Mouse (Mus musculus): Measurements from ENCODE around the gene Dab2ip.
A peak's percentile ranks its signal among the peaks of the same experiment; 100 is the strongest.

The Dab2ip gene

DNA sequence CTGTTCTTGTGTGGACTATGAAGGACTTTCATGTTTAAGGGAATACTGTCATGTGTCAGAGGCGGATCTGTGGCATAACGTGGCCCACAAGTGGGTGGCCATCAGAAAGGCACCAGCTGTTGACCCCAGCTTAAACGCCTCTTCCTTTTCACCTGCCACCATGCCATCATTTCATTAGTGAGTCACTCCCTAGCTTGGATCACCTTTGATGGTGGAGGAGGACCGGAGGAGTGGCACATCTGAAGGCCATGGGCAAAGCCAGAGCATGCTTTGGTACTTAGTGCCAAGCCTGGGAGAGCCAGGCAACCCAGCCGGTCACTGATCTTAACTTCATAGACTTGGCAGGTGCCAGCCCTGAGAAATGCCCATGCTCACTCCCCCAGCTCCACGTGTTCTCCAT lies 96.7 kb downstream of the Dab2ip start:
- no peak for DNase-seq (ENCODE audit: low spot score)

DNA sequence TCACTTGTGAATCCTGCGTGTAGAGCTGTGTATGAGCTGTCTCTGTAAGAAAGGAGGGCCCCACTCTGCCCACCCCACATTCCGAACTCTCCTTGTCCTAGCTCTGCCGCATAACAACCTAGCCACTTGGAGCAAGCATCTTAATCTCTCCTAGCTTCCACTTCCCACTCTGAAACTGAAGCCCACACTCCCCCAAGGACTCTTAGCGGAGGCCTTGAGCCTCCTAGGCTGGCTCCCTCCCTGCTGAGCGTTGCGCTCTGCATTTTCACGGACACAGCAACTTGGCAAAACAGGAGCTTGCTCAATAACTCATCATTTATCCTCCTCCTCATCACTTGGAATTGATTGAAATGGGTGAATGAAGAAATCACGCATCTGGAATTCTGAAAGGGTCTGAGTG lies 97.9 kb downstream of the Dab2ip start:
- DNase-seq (ENCODE audit: low spot score): no peak

DNA sequence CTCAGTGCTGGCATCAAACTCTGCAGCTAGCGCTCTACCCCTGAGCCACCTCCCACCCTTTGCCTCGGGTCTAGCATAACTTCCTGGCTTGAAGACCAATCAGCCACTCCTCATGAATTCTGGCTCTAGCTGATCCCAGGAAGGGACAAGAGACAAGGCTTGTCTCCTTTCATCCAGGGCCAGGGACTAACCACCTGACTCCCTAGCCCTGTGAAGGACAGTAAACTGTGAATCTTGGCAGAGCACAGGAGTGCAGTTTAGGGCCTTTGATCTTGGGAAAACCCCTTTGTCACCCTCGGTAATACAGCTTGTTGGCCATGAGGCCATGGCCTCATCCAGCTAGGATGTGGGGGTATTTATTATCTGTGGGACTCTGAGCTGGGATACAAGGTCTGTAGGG lies 100.2 kb downstream of the Dab2ip start:
- DNase-seq (ENCODE audit: low spot score): no peak

DNA sequence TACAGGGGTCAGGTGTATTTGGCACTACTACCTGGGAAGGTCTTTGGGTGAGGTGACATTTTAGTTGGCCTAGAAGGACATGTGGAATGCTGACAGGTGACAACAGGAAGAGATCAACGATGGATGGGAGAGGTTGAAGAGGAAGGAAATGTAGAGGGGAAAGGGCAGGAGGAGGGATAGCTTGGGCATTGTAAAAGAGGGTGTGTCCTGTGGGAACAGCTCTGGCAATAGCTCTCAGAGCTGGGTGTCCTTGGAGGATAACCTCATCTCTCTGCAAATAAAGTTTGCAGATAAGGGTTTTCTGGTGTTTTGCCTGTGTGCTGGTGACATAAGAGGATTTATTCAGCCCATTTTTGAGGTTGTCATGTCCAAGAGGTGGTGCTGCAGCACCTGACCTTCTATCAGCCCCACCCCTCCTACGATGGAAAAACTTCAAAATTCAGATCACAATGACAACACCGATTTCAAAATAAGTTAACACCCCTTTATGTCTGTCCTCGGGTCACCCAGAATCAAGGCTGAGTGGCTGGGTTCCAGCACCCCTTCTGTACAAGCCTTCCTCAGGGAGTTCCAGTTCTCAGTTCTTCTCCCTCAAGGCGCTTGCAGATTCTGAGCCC lies 101.6 kb downstream of the Dab2ip start:
- DNase-seq (ENCODE audit: low spot score): no peak

DNA sequence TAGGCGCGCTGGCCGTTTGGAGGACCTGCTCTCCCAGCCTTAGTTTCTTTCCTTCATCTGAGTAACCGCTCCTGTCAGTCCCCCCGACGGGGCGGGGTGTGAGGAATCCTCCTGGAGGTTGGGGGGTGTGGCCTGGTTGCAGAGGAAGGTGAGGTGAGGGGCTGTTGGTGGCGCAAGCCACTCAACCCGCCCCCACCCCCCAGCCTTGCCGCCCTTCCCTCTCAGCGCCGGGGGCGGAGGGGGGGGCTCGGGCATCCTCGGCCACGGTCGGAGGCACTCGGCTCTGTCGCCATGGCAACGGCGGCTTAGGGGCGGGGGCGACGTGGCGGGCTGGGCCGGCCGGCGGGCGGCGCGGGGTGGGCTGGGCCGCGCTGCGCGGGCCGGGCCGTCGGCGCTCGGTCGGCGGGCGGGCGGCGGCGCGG lies 102.9 kb downstream of the Dab2ip start:
- peak; percentile 94 for DNase-seq (ENCODE audit: low spot score)

DNA sequence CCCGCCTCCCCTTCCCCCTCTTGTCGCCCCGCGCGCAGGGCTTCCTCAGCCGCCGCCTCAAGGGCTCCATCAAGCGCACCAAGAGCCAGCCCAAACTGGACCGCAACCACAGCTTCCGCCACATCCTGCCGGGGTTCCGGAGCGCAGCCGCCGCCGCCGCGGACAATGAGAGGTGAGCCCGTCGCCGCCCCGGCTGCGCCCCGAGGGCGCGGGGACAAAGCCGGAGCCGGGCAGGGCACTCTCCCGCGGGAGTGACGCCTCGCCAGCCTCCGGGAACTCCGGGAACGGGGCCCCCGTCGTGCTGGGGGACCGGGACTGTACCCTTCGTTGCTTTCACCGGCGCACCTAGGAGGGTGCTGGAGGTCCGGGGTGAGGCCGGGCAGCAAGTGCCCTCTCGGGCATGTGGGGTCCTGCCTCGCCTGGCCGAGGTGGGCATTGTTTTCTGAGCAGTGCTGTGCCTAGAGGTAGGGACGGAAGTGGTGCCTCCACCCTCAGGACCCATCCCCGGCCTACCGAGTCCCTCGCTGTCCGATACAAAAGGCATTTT lies 103.5 kb downstream of the Dab2ip start:
- peak; percentile 73 for DNase-seq (ENCODE audit: low spot score)

DNA sequence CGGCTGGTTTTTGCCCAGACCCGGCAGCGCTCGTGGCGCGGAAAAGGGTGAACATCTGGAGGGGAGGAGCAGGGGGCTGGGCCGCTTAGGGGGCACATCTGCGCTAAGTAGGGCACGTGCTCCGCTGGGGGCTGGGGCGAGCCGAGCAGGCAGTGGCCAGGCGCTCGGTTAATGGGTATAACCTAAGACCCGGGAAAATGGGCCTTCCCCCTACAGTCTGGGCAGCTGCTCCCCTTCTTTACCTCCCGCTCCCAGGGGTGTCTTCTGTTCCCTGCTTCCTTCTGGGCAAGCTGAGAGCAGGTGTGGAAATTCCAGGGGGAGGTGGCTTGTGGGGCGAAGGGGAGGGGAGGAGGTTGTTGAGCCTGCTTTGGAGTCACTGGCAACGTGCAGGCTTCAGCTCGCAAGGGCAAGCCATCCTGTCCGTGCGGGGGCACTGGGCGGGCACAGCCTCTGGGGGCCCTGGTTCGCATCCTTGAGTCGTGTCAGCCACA lies 104.0 kb downstream of the Dab2ip start:
- peak; percentile 66 for DNase-seq (ENCODE audit: low spot score)

DNA sequence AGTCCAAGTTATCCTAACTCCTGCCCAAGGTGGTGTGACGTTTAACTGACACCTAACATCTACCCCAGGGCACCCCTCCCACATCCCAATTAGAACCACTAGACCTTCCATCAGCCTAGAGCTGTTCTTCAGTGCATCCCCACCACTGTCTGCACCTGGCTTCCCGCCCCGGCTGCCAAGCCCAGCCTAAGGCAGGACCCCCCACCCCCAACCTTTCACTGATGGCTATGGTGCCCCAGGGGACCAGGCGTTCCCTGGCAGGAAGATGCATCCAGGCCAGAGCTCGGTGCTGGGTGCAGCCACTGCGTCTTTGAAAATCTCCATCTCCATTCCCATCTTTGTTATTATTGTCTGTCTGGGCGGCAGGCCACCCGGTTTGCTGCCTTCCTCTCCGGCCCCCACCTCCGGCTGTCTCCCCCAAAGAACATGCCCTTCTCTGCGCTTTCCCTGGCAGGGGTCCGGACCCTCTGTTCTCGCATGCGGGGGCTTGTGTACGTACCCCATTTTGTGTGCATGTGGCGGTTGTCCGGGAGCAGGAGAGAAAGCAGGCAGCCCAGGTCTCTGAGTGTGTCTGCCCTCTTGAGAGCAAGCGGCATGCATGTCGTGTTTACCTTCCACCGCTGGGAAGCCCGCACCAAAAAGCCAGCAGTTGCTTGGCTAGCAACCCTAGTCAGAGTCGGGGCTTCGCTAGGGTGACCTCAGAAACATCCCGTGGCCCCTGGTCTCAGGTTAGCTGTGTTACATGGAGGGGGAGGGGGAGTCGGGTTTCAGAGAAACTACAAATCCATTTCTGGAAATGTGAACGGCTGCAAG lies 104.9 kb downstream of the Dab2ip start:
- peak; percentile 52 for DNase-seq (ENCODE audit: low spot score)

DNA sequence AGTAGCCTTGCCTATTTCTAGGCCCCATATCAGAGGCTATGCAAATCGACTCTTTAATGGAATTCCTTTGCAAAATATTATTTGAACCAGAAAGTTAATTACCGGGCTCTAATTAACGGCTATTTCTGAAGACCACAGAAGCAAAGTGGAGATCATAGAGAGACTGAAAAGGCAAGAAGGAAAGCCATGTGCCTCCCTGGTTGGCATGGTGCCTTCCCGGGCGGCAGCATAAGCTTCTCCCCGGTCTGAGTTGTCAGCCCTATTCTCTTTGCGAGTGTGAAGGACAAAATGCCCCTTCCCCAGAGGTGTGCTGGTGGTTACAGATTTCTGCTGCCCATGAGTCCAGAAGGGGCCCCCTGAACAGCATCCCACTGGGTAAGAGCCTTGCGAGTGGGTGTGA lies 109.7 kb downstream of the Dab2ip start:
- DNase-seq (ENCODE audit: low spot score): no peak

DNA sequence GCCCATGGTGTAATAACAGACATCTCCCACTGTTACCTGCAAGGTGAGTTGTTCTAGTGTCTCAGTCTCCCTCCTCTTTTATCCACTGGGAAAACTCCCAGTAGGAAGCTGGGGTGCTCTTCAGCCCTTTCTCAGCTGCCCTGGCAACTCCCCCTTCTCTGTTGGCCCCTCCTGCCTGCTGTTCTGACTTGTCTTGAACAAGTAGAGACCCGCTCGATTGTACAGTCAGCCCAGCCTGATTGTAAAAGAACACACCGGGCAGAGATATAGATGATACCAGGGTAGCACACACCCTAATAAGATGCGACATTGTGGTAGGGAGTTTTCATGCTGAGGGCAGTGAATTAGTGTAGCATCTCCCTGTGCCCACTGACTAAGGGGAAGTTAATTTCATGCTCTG lies 111.2 kb downstream of the Dab2ip start:
- DNase-seq (ENCODE audit: low spot score): no peak

DNA sequence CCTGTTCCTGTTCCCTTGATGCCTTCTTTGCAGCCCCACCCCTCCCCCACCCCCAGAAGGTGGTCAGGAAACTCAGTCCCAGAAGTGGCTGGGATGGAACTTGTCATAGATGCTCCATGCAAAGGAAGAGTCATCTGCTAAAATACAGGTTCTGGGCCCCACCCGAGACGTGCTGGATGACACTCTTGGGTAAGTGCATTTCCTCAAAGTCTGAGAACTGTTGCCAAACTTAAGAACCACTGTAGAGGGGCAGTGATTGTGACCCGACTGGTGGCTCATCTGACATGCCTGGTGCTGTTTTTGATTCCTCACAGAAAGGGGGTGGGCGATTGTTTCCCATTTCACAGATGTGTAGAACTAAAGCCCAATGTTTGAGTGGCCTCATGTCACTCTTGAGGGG lies 111.7 kb downstream of the Dab2ip start:
- no peak for DNase-seq (ENCODE audit: low spot score)

DNA sequence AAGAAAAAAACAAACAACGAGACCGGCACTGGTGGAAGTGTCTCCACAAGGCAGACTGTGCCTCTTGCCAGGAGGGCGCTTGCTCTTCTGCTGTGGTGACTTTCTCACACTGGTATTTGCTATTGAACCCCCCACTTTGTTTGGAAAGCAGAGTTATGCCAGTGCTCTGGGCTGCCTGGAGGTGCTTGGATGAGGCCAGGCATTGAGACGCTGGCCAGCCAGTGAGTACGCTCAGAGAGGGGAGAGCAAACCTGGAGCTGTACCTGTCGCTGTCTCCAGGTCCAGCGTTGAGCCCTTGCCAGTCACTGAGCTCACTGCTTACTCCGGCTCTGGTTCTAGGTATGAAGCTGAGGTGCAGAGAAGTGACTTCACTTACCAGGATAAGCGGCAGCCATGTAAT lies 112.2 kb downstream of the Dab2ip start:
- no peak for DNase-seq (ENCODE audit: low spot score)

DNA sequence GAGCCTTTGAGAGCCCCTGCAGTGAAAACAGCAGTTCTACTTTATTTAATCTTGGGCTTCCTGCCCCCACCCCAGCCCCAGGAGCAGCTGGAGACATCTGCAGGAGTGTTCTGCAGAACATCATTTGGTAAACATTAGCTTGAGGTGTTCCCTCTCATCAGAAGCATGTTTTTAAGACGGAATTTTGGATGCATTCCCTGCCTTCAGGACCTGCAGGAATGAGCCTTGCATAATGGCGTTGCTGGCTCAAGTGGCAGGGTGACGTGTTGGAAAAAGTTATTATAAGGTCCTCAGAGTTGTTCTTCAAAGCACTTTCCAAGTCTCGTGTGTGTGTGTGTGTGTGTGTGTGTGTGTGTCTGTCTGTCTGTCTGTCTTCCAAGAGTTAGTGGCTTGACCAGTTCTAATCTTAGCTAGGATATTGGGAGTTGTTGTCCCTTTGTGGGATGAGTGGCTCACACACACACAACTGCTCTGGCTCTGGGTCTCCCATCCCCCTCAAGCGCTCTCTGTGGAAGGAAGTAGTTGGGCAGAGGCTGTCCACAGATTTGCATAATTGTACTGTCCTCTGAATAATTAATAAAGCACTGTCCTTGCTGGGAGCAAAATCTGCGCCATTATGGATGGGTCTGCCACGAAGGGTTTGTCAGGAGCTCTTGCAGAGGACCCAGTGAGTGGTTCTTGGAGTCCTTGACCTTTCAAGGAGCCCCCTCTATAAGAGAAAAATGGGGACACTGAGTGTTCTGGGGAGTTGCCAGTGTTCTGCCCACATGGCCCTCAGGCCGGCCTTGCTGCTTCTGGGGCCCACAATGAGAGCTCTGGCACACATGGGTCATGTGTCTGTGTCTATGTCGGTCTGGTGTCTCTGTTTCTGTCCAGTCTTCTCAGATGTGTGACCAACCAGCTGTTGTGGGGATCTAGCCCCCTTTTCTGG lies 114.2 kb downstream of the Dab2ip start:
- DNase-seq (ENCODE audit: low spot score): peak; percentile 59

DNA sequence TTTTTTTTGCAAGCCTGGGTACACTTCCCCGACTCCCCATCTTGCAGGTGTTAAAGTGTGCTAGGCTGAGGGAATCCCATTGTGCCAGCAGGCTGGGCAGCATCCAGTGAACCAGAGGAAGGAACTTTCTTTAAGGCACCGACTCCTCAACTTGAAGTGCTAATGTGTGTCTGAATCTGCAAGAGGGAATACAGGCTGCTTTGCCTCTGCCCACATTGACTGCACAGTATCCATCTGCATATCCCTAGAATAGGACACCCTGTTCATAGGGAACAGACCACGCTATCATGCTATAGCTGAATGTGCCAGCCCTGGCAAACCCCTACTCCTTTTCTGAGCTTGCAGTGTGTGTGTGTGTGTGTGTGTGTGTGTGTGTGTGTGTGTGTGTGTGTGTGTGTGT lies 115.1 kb downstream of the Dab2ip start:
- no peak for DNase-seq (ENCODE audit: low spot score)

DNA sequence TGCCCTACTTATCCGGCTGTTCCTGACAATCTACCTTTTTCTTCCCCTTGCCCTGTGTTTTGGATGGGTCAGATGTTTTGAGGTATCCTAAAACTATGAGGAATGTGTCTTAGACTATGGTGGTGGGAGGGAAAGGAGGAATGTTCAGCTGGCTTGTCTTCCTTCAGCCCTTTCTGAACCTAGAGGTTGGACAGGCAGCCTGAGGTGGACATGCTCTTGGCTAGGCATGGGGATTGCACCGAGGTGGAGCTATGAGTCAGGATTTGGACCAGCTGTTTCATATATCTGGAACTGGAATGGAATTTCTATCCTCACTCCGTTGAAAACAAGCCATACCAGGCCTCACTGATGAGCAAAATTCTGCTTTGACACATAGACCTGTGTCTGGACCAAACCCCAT lies 115.9 kb downstream of the Dab2ip start:
- DNase-seq (ENCODE audit: low spot score): no peak

DNA sequence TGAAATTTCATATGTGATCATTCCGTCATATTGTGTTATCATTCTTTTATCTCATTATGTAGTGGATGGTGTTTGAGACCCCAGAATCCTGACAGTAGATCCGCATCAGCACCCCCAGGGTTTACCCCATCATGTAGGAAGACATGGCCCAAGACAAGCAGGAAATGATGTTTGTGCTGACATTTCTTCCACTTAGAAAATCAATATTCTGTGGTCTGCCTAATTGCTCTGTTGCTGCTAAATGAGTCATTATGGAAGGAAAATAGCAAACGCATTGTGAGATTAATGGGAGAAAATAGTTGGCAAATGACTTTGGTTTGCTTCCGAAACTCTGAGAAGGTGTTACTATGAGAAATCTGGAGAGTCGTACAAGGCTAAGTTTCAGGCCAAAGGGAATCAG lies 116.4 kb downstream of the Dab2ip start:
- no peak for DNase-seq (ENCODE audit: low spot score)

DNA sequence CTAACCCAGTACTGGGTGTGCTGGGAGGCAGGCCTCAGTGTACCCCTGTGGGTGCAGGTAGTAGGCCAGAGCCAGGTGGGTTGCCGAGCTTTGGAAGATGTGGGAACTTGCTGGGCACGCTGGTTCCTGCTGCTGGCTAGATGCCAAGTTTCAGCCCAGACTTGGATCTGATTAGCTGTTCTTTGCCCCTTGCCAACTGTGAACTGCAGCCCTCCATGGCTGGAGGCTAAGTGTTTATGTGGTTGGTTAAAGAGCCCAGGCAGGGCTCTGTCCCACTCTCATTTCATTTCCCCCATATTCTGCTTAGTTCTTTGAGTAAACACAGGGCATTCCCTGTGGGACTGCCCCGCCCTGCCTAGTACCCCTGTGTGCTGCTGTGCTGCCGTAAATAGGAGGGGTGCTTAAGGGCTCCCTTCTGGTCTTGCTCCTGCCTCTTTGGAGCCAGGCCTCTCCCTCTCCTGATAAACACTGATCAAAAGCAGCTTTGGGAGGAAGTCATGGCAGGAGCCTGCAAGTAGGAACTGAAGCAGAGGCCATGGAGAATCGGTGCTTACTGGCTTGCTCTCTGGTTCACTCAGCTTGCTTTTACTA lies 118.1 kb downstream of the Dab2ip start:
- peak; percentile 58 for DNase-seq (ENCODE audit: low spot score)

DNA sequence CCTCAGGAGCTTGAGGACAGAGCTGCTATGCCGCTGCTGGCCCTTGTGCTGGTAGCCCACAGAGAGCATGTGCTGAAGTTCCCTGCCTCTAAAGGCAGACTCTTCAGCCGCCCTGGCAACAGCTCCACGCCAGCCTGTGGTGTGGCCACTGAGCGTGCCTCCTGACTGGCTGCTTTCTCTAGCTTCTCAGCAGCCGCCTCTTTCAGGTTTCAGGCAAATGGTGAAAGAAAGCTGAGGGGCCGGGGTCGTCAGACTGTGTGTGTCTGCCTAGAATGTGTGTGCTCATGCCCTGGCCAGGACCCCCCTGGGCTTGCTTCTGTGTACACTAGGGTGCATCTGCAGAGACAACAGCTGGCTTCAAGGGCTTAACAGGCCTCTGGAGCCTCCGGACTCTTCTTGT lies 119.8 kb downstream of the Dab2ip start:
- DNase-seq (ENCODE audit: low spot score): peak; percentile 56

DNA sequence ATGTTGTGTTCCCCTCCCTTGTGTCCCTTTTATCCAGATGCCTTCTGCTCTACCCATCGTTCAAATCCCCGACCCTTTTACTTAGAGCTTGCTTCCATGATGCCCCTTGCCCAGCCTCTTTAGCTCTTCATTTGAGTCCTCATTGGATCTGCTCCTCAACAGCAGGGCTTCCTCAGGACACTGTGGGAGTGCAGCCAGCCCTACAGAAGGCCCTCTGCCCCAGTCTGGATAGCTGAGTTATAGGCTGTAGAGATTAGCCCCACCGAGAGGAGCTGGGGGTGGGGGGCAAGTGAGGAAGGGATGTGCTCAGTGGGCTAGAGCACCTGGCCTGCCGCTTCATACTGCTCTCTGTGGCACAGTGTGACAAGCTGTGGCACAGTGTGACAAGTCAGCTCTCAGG lies 120.4 kb downstream of the Dab2ip start:
- DNase-seq (ENCODE audit: low spot score): no peak

DNA sequence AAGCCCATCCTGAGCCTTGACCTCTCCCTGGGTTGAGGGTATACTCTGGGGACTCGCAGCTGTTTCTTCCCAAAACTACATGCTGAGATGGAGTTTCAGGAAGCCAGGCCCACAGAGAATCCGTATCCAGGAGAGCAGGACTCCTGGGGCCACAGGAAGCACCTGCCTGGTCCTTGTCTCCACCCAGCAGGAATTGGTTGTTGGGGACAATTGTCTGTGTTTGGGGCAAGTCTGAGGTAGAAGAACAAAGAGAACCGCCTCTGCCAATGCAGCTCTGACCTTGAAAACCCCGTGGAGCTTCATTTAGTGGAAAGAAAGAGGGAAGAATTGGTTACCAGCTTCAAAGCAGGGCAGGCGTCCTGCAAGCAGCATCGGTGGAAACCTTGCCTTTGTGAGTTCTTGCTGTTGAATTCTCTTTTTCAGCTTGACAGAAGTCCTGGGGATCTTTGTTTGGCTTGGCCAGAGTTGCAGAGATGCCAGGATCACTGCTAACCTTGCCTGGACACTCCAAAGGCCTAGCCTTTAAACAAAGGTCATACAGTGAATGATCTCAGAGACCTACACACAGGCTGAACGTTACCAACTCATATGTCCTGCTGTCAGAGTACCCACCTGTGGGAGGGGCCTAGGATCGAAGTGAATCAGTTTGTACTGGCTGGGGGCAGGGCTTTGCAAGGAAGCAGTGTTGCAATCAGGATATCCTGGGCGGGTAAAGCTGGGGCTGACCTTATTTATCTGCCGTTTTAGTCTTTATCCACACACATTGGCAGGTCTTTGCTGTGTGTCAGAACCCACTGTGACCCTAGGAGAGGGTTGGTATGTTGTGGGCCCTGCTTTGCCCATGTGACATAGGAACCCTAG lies 122.0 kb downstream of the Dab2ip start:
- no peak for DNase-seq (ENCODE audit: low spot score)

DNA sequence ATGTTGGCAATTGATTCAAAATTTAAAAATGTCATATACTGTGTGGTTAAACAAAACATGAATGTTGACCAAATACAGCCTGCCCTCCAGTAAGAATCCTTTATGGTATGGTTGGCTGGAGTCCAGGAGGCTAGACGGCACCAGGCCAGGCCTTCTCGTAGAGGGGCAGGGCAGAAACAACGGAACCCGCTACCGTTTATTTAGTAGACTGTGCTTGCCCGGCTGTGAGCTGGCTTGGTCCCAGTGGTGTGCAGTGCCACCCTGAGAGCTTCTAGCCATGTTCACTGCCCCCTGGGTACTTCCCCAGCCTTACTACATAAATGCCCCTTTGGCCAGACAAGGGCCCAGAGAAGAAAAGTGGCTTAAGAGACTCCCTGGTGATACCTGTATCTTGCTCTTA lies 122.8 kb downstream of the Dab2ip start:
- no peak for DNase-seq (ENCODE audit: low spot score)

Measured in testis, postnatal 10 days (tissue).